Mouse (Mus musculus): ENCODE measurements around the gene Synj2. TPM values are rescaled to one million over a fixed set of nuclear protein-coding genes. Genes with fewer than 3 reads are reported as not detected.

Synj2 gene
- polyA plus RNA-seq, 1 experiment from 2014 or later, result 3.0 TPM

GRCm38 (mm10) chr17:6005638-6006471, 64.8 kb downstream of the Synj2 start:
- H3K9me3 ChIP-seq, result no peaks in the 10 kb centered on the region
- peak overlapping the region; percentile 89 for H3K27ac ChIP-seq
- no peak overlapping the region for H3K9ac ChIP-seq
- peak overlapping the region; percentile 27 for H3K4me2 ChIP-seq
- ATAC-seq (ENCODE audit: insufficient number of reproducible peaks, low FRiP score, low TSS enrichment, low read depth), result peak; percentile 77; the same call in 1 of the 2 replicates
- 12% methylated on average over 14 of the region's 14 CpGs for WGBS
- peaks cover 40% of the 10 kb centered on the region for H3K4me1 ChIP-seq
- peaks cover 6% of the 10 kb centered on the region; the same call in 1 of the 2 replicates for H3K36me3 ChIP-seq
- H3K27me3 ChIP-seq, result no peaks in the 10 kb centered on the region
- no peak overlapping the region for H3K4me3 ChIP-seq

GRCm38 (mm10) chr17:6007101-6007780, 66.2 kb downstream of the Synj2 start:
- 73% methylated on average over 5 of the region's 5 CpGs for WGBS
- Histone ChIP-seq H3K4me3 (no peak overlapping the region), H3K9me3 (no peaks in the 10 kb centered on the region), H3K9ac (no peak overlapping the region), H3K27ac (peak overlapping the region; percentile 27; the same call in 1 of the 2 replicates), H3K36me3 (peaks cover 7% of the 10 kb centered on the region; the same call in 1 of the 2 replicates), H3K4me1 (peaks cover 30% of the 10 kb centered on the region), H3K27me3 (no peaks in the 10 kb centered on the region), H3K4me2 (no peak overlapping the region)
- ATAC-seq (ENCODE audit: insufficient number of reproducible peaks, low FRiP score, low TSS enrichment, low read depth), result peak; percentile 22; the same call in 1 of the 2 replicates

GRCm38 (mm10) chr17:6007902-6008301, 66.8 kb downstream of the Synj2 start:
- Histone ChIP-seq H3K4me2 (no peak overlapping the region), H3K9me3 (no peaks in the 10 kb centered on the region), H3K9ac (no peak overlapping the region), H3K4me3 (no peak overlapping the region), H3K27me3 (no peaks in the 10 kb centered on the region), H3K27ac (no peak overlapping the region), H3K4me1 (peaks cover 30% of the 10 kb centered on the region), H3K36me3 (peaks cover 7% of the 10 kb centered on the region; the same call in 1 of the 2 replicates)
- no peak for ATAC-seq (ENCODE audit: insufficient number of reproducible peaks, low FRiP score, low TSS enrichment, low read depth)
- 61% methylated on average over 9 of the region's 9 CpGs for WGBS

- no peaks in the 10 kb centered on the region for H3K9me3 ChIP-seq
- H3K27me3 ChIP-seq, result no peaks in the 10 kb centered on the region
- peaks cover 4% of the 10 kb centered on the region; the same call in 1 of the 2 replicates for H3K36me3 ChIP-seq
- no peak overlapping the region for H3K27ac ChIP-seq
- no peak overlapping the region for H3K9ac ChIP-seq
- no peak for ATAC-seq (ENCODE audit: insufficient number of reproducible peaks, low FRiP score, low TSS enrichment, low read depth)
- WGBS, result 73% methylated on average over 11 of the region's 11 CpGs
- no peak overlapping the region for H3K4me2 ChIP-seq
- H3K4me3 ChIP-seq, result no peak overlapping the region
- peaks cover 30% of the 10 kb centered on the region for H3K4me1 ChIP-seq
These were observed 67.5 kb downstream of the Synj2 start for GRCm38 (mm10) chr17:6008590-6008989.

- Histone ChIP-seq H3K9ac (no peak overlapping the region), H3K27me3 (no peaks in the 10 kb centered on the region), H3K36me3 (0 out of 2 replicates have a peak, but pooled peaks cover 3% of the 10 kb centered on the region), H3K9me3 (no peaks in the 10 kb centered on the region), H3K4me3 (no peak overlapping the region), H3K27ac (no peak overlapping the region), H3K4me2 (no peak overlapping the region), H3K4me1 (peaks cover 30% of the 10 kb centered on the region)
- no peak for ATAC-seq (ENCODE audit: insufficient number of reproducible peaks, low FRiP score, low TSS enrichment, low read depth)
- 90% methylated on average over 4 of the region's 4 CpGs for WGBS
These were observed 68.5 kb downstream of the Synj2 start for GRCm38 (mm10) chr17:6009606-6010005.

- Histone ChIP-seq H3K27me3 (no peaks in the 10 kb centered on the region), H3K4me2 (no peak overlapping the region), H3K36me3 (0 out of 2 replicates have a peak, but pooled peaks cover 3% of the 10 kb centered on the region), H3K9me3 (no peaks in the 10 kb centered on the region), H3K4me1 (peaks cover 6% of the 10 kb centered on the region; the same call in 1 of the 2 replicates), H3K4me3 (no peak overlapping the region), H3K9ac (no peak overlapping the region), H3K27ac (no peak overlapping the region)
- WGBS, result 84% methylated on average over 4 of the region's 4 CpGs
- ATAC-seq (ENCODE audit: insufficient number of reproducible peaks, low FRiP score, low TSS enrichment, low read depth), result no peak
These were observed 72.0 kb downstream of the Synj2 start for GRCm38 (mm10) chr17:6013079-6013478.

GRCm38 (mm10) chr17:6014985-6015384, 73.9 kb downstream of the Synj2 start:
- no peak for ATAC-seq (ENCODE audit: insufficient number of reproducible peaks, low FRiP score, low TSS enrichment, low read depth)
- Histone ChIP-seq H3K36me3 (0 out of 2 replicates have a peak, but pooled peaks cover 3% of the 10 kb centered on the region), H3K4me1 (peaks cover 6% of the 10 kb centered on the region; the same call in 1 of the 2 replicates), H3K27ac (no peak overlapping the region), H3K9ac (no peak overlapping the region), H3K27me3 (no peaks in the 10 kb centered on the region), H3K9me3 (no peaks in the 10 kb centered on the region), H3K4me2 (no peak overlapping the region), H3K4me3 (no peak overlapping the region)
- WGBS, result 84% methylated on average over 4 of the region's 4 CpGs

- H3K4me1 ChIP-seq, result peaks cover 11% of the 10 kb centered on the region
- no peaks in the 10 kb centered on the region for H3K36me3 ChIP-seq
- no peaks in the 10 kb centered on the region for H3K27me3 ChIP-seq
- no peak overlapping the region for H3K4me2 ChIP-seq
- no peak for ATAC-seq (ENCODE audit: insufficient number of reproducible peaks, low FRiP score, low TSS enrichment, low read depth)
- no peak overlapping the region for H3K4me3 ChIP-seq
- 70% methylated on average over 7 of the region's 7 CpGs for WGBS
- no peak overlapping the region for H3K27ac ChIP-seq
- H3K9ac ChIP-seq, result no peak overlapping the region
- H3K9me3 ChIP-seq, result no peaks in the 10 kb centered on the region
These were observed 75.2 kb downstream of the Synj2 start for GRCm38 (mm10) chr17:6016213-6016780.

- no peak overlapping the region; the same call in 1 of the 2 replicates for H3K27ac ChIP-seq
- H3K9me3 ChIP-seq, result no peaks in the 10 kb centered on the region
- H3K4me3 ChIP-seq, result no peak overlapping the region
- ATAC-seq (ENCODE audit: insufficient number of reproducible peaks, low FRiP score, low TSS enrichment, low read depth), result no peak
- H3K4me2 ChIP-seq, result no peak overlapping the region
- H3K4me1 ChIP-seq, result peaks cover 11% of the 10 kb centered on the region
- H3K27me3 ChIP-seq, result no peaks in the 10 kb centered on the region
- 65% methylated on average over 12 of the region's 12 CpGs for WGBS
- no peak overlapping the region for H3K9ac ChIP-seq
- no peaks in the 10 kb centered on the region for H3K36me3 ChIP-seq
These were observed 76.2 kb downstream of the Synj2 start for GRCm38 (mm10) chr17:6017268-6017667.

GRCm38 (mm10) chr17:6018348-6018747, 77.3 kb downstream of the Synj2 start:
- Histone ChIP-seq H3K27me3 (no peaks in the 10 kb centered on the region), H3K4me1 (peaks cover 11% of the 10 kb centered on the region), H3K27ac (no peak overlapping the region), H3K9ac (no peak overlapping the region), H3K9me3 (no peaks in the 10 kb centered on the region), H3K4me2 (no peak overlapping the region), H3K4me3 (no peak overlapping the region), H3K36me3 (no peaks in the 10 kb centered on the region)
- no peak for ATAC-seq (ENCODE audit: insufficient number of reproducible peaks, low FRiP score, low TSS enrichment, low read depth)
- WGBS, result 80% methylated on average over 4 of the region's 4 CpGs

GRCm38 (mm10) chr17:6019776-6020175, 78.7 kb downstream of the Synj2 start:
- Histone ChIP-seq H3K27me3 (no peaks in the 10 kb centered on the region), H3K27ac (no peak overlapping the region), H3K4me3 (no peak overlapping the region), H3K36me3 (no peaks in the 10 kb centered on the region), H3K9me3 (no peaks in the 10 kb centered on the region), H3K4me1 (peaks cover 11% of the 10 kb centered on the region), H3K9ac (no peak overlapping the region), H3K4me2 (no peak overlapping the region)
- ATAC-seq (ENCODE audit: insufficient number of reproducible peaks, low FRiP score, low TSS enrichment, low read depth), result no peak
- WGBS, result 45% methylated on average over 2 of the region's 2 CpGs

Data from limb, embryonic 15.5 days (tissue).